Mouse (Mus musculus): Measurements from ENCODE around the gene Mlf2. TPM values are rescaled to one million over a fixed set of nuclear protein-coding genes. Genes with fewer than 3 reads are reported as not detected.

Gene Mlf2
- polyA plus RNA-seq, 1 experiment from 2014 or later = 406 TPM

- Histone ChIP-seq H3K27me3 (ENCODE audit: control insufficient read depth, insufficient read depth, low read length) (peaks cover 8% of the 10 kb centered on the region), H3K27ac (replicated peaks; ENCODE audit: low read depth, low read length) (peak overlapping the region; percentile 93), H3K9ac (ENCODE audit: low read length) (peak overlapping the region; percentile 88), H3K4me1 (ENCODE audit: control insufficient read depth, insufficient read depth, low read length) (peaks cover 15% of the 10 kb centered on the region), H3K36me3 (ENCODE audit: control insufficient read depth, insufficient read depth, low read length) (no peaks in the 10 kb centered on the region), H3K9me3 (ENCODE audit: control insufficient read depth, low read length) (no peaks in the 10 kb centered on the region), H3K4me2 (ENCODE audit: low read depth, severe bottlenecking) (peak overlapping the region; percentile 78), H3K4me3 (ENCODE audit: low read depth, low read length) (peak overlapping the region; percentile 35; the same call in 1 of the 2 replicates)
- no peak for ATAC-seq (ENCODE audit: insufficient number of reproducible peaks, low FRiP score, low TSS enrichment, low read depth)
- 30% methylated on average over 15 of the region's 16 CpGs for WGBS
- DNase-seq (ENCODE audit: low spot score) = no peak
These were observed 26.0 kb upstream of the Mlf2 start for GRCm38 (mm10) chr6:124904991-124905860.

DNA sequence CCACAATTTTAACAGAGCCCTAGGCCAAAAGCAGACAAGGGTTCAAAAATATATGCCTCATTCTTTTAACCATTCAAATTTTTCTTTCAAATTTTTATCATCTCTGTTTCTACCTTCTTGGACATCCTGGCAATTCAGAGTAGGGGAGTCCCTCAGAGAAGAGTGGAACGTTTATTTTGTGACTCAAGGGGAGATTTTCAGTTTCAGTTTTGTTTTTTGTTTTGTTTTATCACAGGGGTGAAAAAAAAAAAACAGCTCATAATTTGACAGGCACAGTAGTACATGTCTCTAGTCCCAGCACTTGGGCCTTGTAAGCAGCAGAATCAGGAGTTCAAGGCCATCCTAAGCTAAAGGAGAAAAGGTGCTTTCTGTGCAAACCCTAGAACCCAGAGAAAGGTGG lies 23.4 kb upstream of the Mlf2 start:
- H3K9ac ChIP-seq (ENCODE audit: low read length) = no peak overlapping the region
- 84% methylated on average over 1 of the region's 1 CpGs for WGBS
- peaks cover 15% of the 10 kb centered on the region for H3K4me1 ChIP-seq (ENCODE audit: control insufficient read depth, insufficient read depth, low read length)
- DNase-seq (ENCODE audit: low spot score) (no peak), ATAC-seq (ENCODE audit: insufficient number of reproducible peaks, low FRiP score, low TSS enrichment, low read depth) (no peak)
- no peak overlapping the region for H3K4me2 ChIP-seq (ENCODE audit: low read depth, severe bottlenecking)
- no peaks in the 10 kb centered on the region for H3K9me3 ChIP-seq (ENCODE audit: control insufficient read depth, low read length)
- peaks cover 14% of the 10 kb centered on the region for H3K27me3 ChIP-seq (ENCODE audit: control insufficient read depth, insufficient read depth, low read length)
- H3K4me3 ChIP-seq (ENCODE audit: low read depth, low read length) = no peak overlapping the region
- H3K27ac ChIP-seq (replicated peaks; ENCODE audit: low read depth, low read length) = no peak overlapping the region
- no peaks in the 10 kb centered on the region for H3K36me3 ChIP-seq (ENCODE audit: control insufficient read depth, insufficient read depth, low read length)

DNA sequence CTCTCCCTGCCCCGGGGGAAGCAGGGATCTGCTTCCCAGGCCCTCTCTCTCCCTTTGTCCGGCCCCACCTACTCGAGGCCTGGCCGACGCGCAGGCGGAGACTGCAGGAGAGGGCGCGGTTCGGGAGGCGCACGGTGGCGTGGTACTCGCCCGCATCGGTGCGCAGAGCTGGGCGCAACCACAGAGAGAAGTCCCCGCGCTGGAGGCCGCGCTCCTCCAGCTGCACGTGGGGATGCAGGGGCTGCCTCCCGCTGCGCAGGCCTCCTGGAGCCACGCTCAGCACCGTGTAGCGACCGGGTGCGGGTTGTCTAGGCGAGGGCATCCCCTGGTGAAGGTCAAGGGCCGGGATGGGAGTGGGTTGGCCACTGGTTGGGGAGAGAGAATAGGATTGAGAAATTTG lies 21.2 kb upstream of the Mlf2 start:
- peak; percentile 19 for ATAC-seq (ENCODE audit: insufficient number of reproducible peaks, low FRiP score, low TSS enrichment, low read depth)
- H3K4me2 ChIP-seq (ENCODE audit: low read depth, severe bottlenecking) = peak overlapping the region; percentile 45
- peaks cover 15% of the 10 kb centered on the region for H3K4me1 ChIP-seq (ENCODE audit: control insufficient read depth, insufficient read depth, low read length)
- DNase-seq (ENCODE audit: low spot score) = peak; percentile 60
- no peaks in the 10 kb centered on the region for H3K9me3 ChIP-seq (ENCODE audit: control insufficient read depth, low read length)
- peak overlapping the region; percentile 62 for H3K9ac ChIP-seq (ENCODE audit: low read length)
- peaks cover 14% of the 10 kb centered on the region for H3K27me3 ChIP-seq (ENCODE audit: control insufficient read depth, insufficient read depth, low read length)
- H3K4me3 ChIP-seq (ENCODE audit: low read depth, low read length) = peak overlapping the region; percentile 15; the same call in 1 of the 2 replicates
- 2% methylated on average over 32 of the region's 32 CpGs for WGBS
- H3K27ac ChIP-seq (replicated peaks; ENCODE audit: low read depth, low read length) = no peak overlapping the region
- H3K36me3 ChIP-seq (ENCODE audit: control insufficient read depth, insufficient read depth, low read length) = peaks cover 11% of the 10 kb centered on the region

GRCm38 (mm10) chr6:124911533-124912218 lies 19.5 kb upstream of the Mlf2 start, which contains the start of gene Lag3:
Lag3 (minus strand) TSS chr6:124911705.
- no peak within 1 kb of the TSS for H3K4me2 ChIP-seq (ENCODE audit: low read depth, severe bottlenecking)
- H3K4me1 ChIP-seq (ENCODE audit: control insufficient read depth, insufficient read depth, low read length) = peaks cover 24% of the 10 kb centered on the region
- 0 out of 2 replicates have a peak within 1 kb of the TSS, but pooled peaks have one; percentile 1 for H3K4me3 ChIP-seq (ENCODE audit: low read depth, low read length)
- H3K36me3 ChIP-seq (ENCODE audit: control insufficient read depth, insufficient read depth, low read length) = peaks cover 11% of the 10 kb centered on the region
- no peak within 1 kb of the TSS for H3K27ac ChIP-seq (replicated peaks; ENCODE audit: low read depth, low read length)
- H3K9ac ChIP-seq (ENCODE audit: low read length) = no peak within 1 kb of the TSS
- DNase-seq (ENCODE audit: low spot score) (no peak), ATAC-seq (ENCODE audit: insufficient number of reproducible peaks, low FRiP score, low TSS enrichment, low read depth) (no peak)
- H3K9me3 ChIP-seq (ENCODE audit: control insufficient read depth, low read length) = no peaks in the 10 kb centered on the region
- H3K27me3 ChIP-seq (ENCODE audit: control insufficient read depth, insufficient read depth, low read length) = peaks cover 14% of the 10 kb centered on the region
- WGBS = 15% methylated on average over 13 of the region's 13 CpGs

DNA sequence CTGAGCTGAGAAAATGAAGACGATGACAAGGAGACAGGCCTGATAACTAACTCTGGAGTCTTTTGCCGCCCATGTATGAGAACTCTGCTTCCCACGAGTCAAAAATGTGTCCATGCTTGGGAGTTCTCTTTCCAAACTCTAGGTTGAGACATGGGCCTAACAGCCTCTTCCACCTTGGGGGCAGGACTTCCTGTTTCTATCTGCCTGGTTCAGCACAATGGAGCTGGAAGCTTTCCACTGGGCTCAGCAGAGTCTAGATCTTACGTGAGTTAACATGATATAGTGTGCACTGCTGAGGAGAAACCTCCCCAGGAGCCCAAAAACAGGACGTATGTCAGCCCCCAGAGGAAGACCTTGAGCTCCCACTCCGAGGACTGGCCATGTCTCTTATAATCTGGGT lies 18.0 kb upstream of the Mlf2 start:
- no peak overlapping the region for H3K27ac ChIP-seq (replicated peaks; ENCODE audit: low read depth, low read length)
- no peaks in the 10 kb centered on the region for H3K9me3 ChIP-seq (ENCODE audit: control insufficient read depth, low read length)
- peaks cover 14% of the 10 kb centered on the region for H3K27me3 ChIP-seq (ENCODE audit: control insufficient read depth, insufficient read depth, low read length)
- ATAC-seq (ENCODE audit: insufficient number of reproducible peaks, low FRiP score, low TSS enrichment, low read depth) (no peak), DNase-seq (ENCODE audit: low spot score) (no peak)
- H3K4me3 ChIP-seq (ENCODE audit: low read depth, low read length) = no peak overlapping the region
- H3K9ac ChIP-seq (ENCODE audit: low read length) = no peak overlapping the region
- H3K4me2 ChIP-seq (ENCODE audit: low read depth, severe bottlenecking) = no peak overlapping the region
- WGBS = 76% methylated on average over 6 of the region's 6 CpGs
- peaks cover 24% of the 10 kb centered on the region for H3K4me1 ChIP-seq (ENCODE audit: control insufficient read depth, insufficient read depth, low read length)
- H3K36me3 ChIP-seq (ENCODE audit: control insufficient read depth, insufficient read depth, low read length) = peaks cover 11% of the 10 kb centered on the region

DNA sequence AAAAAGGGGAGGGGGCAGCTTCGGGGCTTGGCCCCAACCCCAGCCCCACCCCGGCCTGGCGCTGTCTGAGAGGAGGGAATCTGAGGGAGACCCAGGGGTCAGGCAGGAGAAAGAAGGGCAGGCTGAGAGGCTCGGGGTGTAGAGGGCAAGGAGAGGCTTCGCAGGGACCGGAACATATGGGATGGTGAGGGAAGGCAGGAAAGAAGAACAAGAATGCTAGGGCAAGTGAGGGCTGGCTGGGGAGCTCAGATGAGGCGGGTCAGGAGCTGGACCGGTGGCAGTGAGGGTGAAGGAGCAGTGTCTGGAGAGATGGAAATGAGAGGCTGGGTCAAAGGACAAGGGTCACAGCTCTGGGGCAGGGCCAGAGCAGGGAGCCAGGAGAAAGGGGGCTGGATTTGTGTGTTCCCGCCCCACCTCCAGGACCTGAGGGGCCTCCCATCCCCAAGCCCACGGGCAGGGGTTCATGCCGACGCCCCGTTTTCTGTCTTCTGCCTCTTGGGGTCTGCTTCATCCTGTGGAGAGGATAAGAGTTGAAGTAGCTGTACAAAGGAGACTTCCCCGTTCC lies 17.4 kb upstream of the Mlf2 start:
- DNase-seq (ENCODE audit: low spot score) (no peak), ATAC-seq (ENCODE audit: insufficient number of reproducible peaks, low FRiP score, low TSS enrichment, low read depth) (no peak)
- WGBS = 77% methylated on average over 10 of the region's 14 CpGs
- peaks cover 27% of the 10 kb centered on the region for H3K4me1 ChIP-seq (ENCODE audit: control insufficient read depth, insufficient read depth, low read length)
- no peak overlapping the region for H3K27ac ChIP-seq (replicated peaks; ENCODE audit: low read depth, low read length)
- no peaks in the 10 kb centered on the region for H3K9me3 ChIP-seq (ENCODE audit: control insufficient read depth, low read length)
- H3K9ac ChIP-seq (ENCODE audit: low read length) = no peak overlapping the region
- no peak overlapping the region for H3K4me3 ChIP-seq (ENCODE audit: low read depth, low read length)
- H3K4me2 ChIP-seq (ENCODE audit: low read depth, severe bottlenecking) = no peak overlapping the region
- peaks cover 11% of the 10 kb centered on the region for H3K36me3 ChIP-seq (ENCODE audit: control insufficient read depth, insufficient read depth, low read length)
- peaks cover 10% of the 10 kb centered on the region for H3K27me3 ChIP-seq (ENCODE audit: control insufficient read depth, insufficient read depth, low read length)

DNA sequence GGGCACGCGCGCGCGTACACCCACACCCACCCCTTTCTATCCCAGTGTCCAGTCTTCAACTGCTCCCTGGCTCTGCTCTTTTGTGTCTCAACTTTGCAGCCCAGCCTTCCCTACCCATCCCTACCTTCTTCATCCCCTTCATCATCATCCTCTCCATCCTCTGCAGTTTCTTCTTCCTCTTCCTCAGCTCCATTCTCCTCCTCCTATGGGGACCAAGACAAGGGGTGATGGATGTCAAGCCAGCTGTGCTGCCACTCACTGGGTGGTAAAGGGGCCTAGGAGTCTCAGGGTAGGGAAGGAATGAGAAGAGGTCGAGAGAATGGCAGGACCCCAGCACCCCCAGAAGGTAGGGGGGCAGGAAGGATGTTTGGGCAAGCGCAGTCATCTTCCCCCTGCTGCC lies 16.7 kb upstream of the Mlf2 start:
- peaks cover 10% of the 10 kb centered on the region; the same call in 1 of the 2 replicates for H3K27me3 ChIP-seq (ENCODE audit: control insufficient read depth, insufficient read depth, low read length)
- DNase-seq (ENCODE audit: low spot score) (no peak), ATAC-seq (ENCODE audit: insufficient number of reproducible peaks, low FRiP score, low TSS enrichment, low read depth) (no peak)
- H3K4me1 ChIP-seq (ENCODE audit: control insufficient read depth, insufficient read depth, low read length) = peaks cover 30% of the 10 kb centered on the region
- H3K9me3 ChIP-seq (ENCODE audit: control insufficient read depth, low read length) = no peaks in the 10 kb centered on the region
- H3K4me2 ChIP-seq (ENCODE audit: low read depth, severe bottlenecking) = no peak overlapping the region
- 81% methylated on average over 7 of the region's 7 CpGs for WGBS
- H3K36me3 ChIP-seq (ENCODE audit: control insufficient read depth, insufficient read depth, low read length) = peaks cover 11% of the 10 kb centered on the region
- no peak overlapping the region for H3K9ac ChIP-seq (ENCODE audit: low read length)
- no peak overlapping the region for H3K27ac ChIP-seq (replicated peaks; ENCODE audit: low read depth, low read length)
- no peak overlapping the region for H3K4me3 ChIP-seq (ENCODE audit: low read depth, low read length)

Data from limb, embryonic 11.5 days (tissue).